Mouse (Mus musculus) NIH3T3 (cell line): ENCODE measurements around the gene Jtb.

ENCODE experiments used
- DNase-seq: peaks from one replicate; pipeline ENCODE4 v3.0.0-alpha.2; 2012; ENCODE audit warnings: low read depth

Jtb gene

GRCm38 (mm10) chr3:90263121-90263771 lies 31.8 kb downstream of the Jtb start:
- no peak for DNase-seq

- DNase-seq = no peak
Measured at GRCm38 (mm10) chr3:90264687-90265033, 33.3 kb downstream of the Jtb start.

GRCm38 (mm10) chr3:90265034-90265931 lies 33.9 kb downstream of the Jtb start, which contains the start of gene Dennd4b:
Dennd4b (plus strand) TSS chr3:90265185.
- peak; percentile 92 for DNase-seq

- peak; percentile 60 for DNase-seq
Measured at GRCm38 (mm10) chr3:90265932-90266741, 34.7 kb downstream of the Jtb start.

GRCm38 (mm10) chr3:90266901-90267775 lies 35.7 kb downstream of the Jtb start:
- no peak for DNase-seq

- DNase-seq = no peak
Measured at GRCm38 (mm10) chr3:90268190-90268589, 36.8 kb downstream of the Jtb start.

GRCm38 (mm10) chr3:90268971-90269370 lies 37.6 kb downstream of the Jtb start:
- DNase-seq = no peak

GRCm38 (mm10) chr3:90270784-90271183 lies 39.4 kb downstream of the Jtb start:
- DNase-seq = no peak

GRCm38 (mm10) chr3:90272170-90272569 lies 40.8 kb downstream of the Jtb start:
- DNase-seq = no peak

GRCm38 (mm10) chr3:90273855-90274254 lies 42.5 kb downstream of the Jtb start:
- DNase-seq = no peak

- DNase-seq = no peak
Measured at GRCm38 (mm10) chr3:90275286-90275685, 43.9 kb downstream of the Jtb start.

GRCm38 (mm10) chr3:90276858-90277257 lies 45.5 kb downstream of the Jtb start:
- DNase-seq = no peak

GRCm38 (mm10) chr3:90277793-90278192 lies 46.4 kb downstream of the Jtb start:
- no peak for DNase-seq

GRCm38 (mm10) chr3:90278211-90278610 lies 46.8 kb downstream of the Jtb start:
- DNase-seq = no peak

- no peak for DNase-seq
Measured at GRCm38 (mm10) chr3:90279216-90279615, 47.8 kb downstream of the Jtb start.

- DNase-seq = no peak
Measured at GRCm38 (mm10) chr3:90279743-90280142, 48.3 kb downstream of the Jtb start.

- DNase-seq = no peak
Measured at GRCm38 (mm10) chr3:90280708-90281107, 49.3 kb downstream of the Jtb start.

- no peak for DNase-seq
Measured at GRCm38 (mm10) chr3:90284150-90284549, 52.8 kb downstream of the Jtb start.
